Mouse (Mus musculus) neural tube, embryonic 13.5 days (tissue): ENCODE results near the gene Lhx8. TPM values are rescaled to one million over a fixed set of nuclear protein-coding genes. Genes with fewer than 3 reads are reported as not detected.

Experiments used
- ATAC-seq: fragments of 200-750 bp; cut with Nextera tagmentation; 2 replicates; pipeline ENCODE4 v1.8.0; 2017; ENCODE audit warnings: low read depth, mild to moderate bottlenecking, moderate TSS enrichment, moderate library complexity
- H3K27ac ChIP-seq: fragments of 300-500 bp; sonication (generic); replicated peaks from 2 replicates; pipeline ENCODE4 v1.5.1; 2015; ENCODE audit warnings: moderate library complexity, mild to moderate bottlenecking, inconsistent platforms
- H3K27me3 ChIP-seq: fragments of 300-500 bp; sonication (generic); 2 replicates; pipeline ENCODE4 v1.6.1; 2015; ENCODE audit warnings: mild to moderate bottlenecking, inconsistent platforms
- H3K36me3 ChIP-seq: fragments of 300-500 bp; sonication (generic); 2 replicates; pipeline ENCODE4 v1.6.1; 2015; ENCODE audit warnings: mild to moderate bottlenecking, inconsistent platforms
- H3K4me1 ChIP-seq: fragments of 300-500 bp; sonication (generic); replicated peaks from 2 replicates; pipeline ENCODE4 v1.6.1; 2015; ENCODE audit warnings: inconsistent platforms
- H3K4me2 ChIP-seq: fragments of 300-500 bp; sonication (generic); 2 replicates; pipeline ENCODE4 v1.6.1; 2015; ENCODE audit warnings: inconsistent platforms, mild to moderate bottlenecking, moderate library complexity
- H3K4me3 ChIP-seq: fragments of 300-500 bp; sonication (generic); 2 replicates; pipeline ENCODE4 v1.5.1; 2015; ENCODE audit warnings: mild to moderate bottlenecking, inconsistent platforms
- H3K9ac ChIP-seq: fragments of 300-500 bp; sonication (generic); 2 replicates; pipeline ENCODE4 v1.6.1; 2015; ENCODE audit warnings: moderate library complexity, mild to moderate bottlenecking, inconsistent platforms
- H3K9me3 ChIP-seq: fragments of 300-500 bp; sonication (generic); 2 replicates; pipeline ENCODE4 v1.6.1; 2016; ENCODE audit warnings: inconsistent platforms
- WGBS: fragments of 180-500 bp; shearing (Covaris S2); methylation state at CpG from one replicate; pipeline ENCODE4 v1.1.7; 2015; 5-methylcytosine and 5-hydroxymethylcytosine counted together
- polyA plus RNA-seq: library from polyadenylated mRNA; unstranded; fragments of >200 nt; fragmentation: Nextera tagmentation; extraction: Ambion mirVana; gene quantifications from 2 replicates; pipeline ENCODE4 v1.2.1, GENCODE M21; 2015

Lhx8 gene
- polyA plus RNA-seq, 1 experiment from 2014 or later: not detected

DNA sequence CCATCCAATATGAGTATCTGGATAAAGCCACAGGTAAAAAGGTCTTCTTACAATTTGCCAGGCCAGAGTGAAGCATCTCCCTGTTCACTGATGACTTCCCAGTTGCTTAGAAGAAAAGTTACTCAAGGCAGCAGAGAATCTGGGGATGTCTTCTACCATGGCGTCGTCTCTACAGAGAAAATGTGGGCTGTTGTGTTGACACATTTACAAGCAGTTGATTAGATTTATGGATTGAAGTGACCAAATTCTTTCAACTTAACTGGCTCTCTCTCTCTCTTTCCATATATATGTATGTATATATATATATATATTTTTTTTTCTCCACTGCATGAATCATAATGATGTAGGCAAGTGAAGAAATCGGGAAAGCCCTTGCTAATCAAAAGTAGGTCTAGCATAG is 55.8 kb downstream of the Lhx8 start:
- no peak overlapping the region for H3K27ac ChIP-seq
- H3K9ac ChIP-seq: no peak overlapping the region
- H3K4me2 ChIP-seq: no peak overlapping the region
- H3K36me3 ChIP-seq: no peaks in the 10 kb centered on the region
- no peaks in the 10 kb centered on the region for H3K27me3 ChIP-seq
- 74% methylated on average over 3 of the region's 3 CpGs for WGBS
- H3K4me1 ChIP-seq: no peaks in the 10 kb centered on the region; the same call in 1 of the 2 replicates
- no peak for ATAC-seq
- no peaks in the 10 kb centered on the region for H3K9me3 ChIP-seq
- no peak overlapping the region for H3K4me3 ChIP-seq

DNA sequence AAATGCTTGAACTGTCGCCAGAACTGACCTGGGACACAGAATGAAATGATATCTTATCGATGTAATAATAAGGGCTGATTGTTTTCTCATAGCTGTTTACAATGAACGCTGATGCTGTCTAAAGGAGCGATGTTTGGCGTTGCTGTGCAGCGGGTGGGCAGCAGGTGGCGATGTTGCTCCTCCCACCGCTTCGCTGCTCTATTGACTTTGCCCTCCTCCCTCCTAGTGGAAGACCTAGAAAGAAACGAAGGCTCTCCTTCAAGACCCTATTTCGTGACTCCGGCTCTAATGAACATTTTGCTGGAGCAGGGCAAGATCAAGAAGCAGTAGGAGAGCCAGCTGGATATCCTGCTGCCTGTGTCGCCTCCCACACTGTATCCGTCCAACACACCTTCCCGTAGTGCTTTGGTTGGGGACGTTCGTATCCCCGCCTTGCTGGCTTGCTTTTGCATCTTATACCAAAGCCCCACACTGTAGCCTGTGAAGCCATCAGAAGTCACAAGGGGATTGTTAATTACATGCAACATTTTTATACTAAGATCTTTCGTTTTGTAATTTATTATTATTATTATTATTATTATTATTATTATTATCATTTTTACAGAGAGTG is 60.6 kb downstream of the Lhx8 start:
- H3K27me3 ChIP-seq: no peaks in the 10 kb centered on the region
- WGBS: 7% methylated on average over 19 of the region's 19 CpGs
- peak overlapping the region; percentile 61 for H3K4me2 ChIP-seq
- ATAC-seq: peak; percentile 85
- no peaks in the 10 kb centered on the region; the same call in 1 of the 2 replicates for H3K4me1 ChIP-seq
- peak overlapping the region; percentile 65 for H3K9ac ChIP-seq
- H3K27ac ChIP-seq: no peak overlapping the region
- peak overlapping the region; percentile 32 for H3K4me3 ChIP-seq
- no peaks in the 10 kb centered on the region for H3K9me3 ChIP-seq
- H3K36me3 ChIP-seq: no peaks in the 10 kb centered on the region

DNA sequence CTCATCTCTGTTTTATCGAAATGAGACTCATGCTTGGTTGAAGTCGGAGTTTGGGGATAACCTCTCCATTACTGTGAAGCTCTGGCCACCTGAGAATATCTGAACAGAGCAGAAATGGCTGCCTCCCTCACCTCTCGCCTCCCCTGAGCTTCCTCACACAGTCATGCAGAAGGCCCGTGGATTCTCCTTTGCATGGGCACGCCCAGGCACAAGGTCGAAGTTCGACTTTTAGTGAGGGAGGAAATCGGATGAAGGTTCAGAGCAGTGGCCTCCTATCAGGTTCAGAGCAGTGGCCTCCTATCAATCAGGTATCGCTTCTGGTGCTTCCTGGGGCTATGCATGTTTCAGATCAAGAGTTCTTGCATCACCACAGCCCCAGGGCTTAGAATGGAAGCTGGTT is 62.1 kb downstream of the Lhx8 start:
- Histone ChIP-seq H3K4me1 (no peaks in the 10 kb centered on the region; the same call in 1 of the 2 replicates), H3K9me3 (no peaks in the 10 kb centered on the region), H3K27me3 (no peaks in the 10 kb centered on the region), H3K4me3 (no peak overlapping the region), H3K27ac (no peak overlapping the region), H3K9ac (no peak overlapping the region), H3K4me2 (no peak overlapping the region), H3K36me3 (no peaks in the 10 kb centered on the region)
- ATAC-seq: no peak
- 79% methylated on average over 9 of the region's 9 CpGs for WGBS

GRCm38 (mm10) chr3:154257312-154257711 is 73.1 kb downstream of the Lhx8 start:
- no peaks in the 10 kb centered on the region for H3K27me3 ChIP-seq
- H3K4me3 ChIP-seq: no peak overlapping the region
- H3K4me1 ChIP-seq: no peaks in the 10 kb centered on the region
- no peaks in the 10 kb centered on the region for H3K9me3 ChIP-seq
- H3K4me2 ChIP-seq: no peak overlapping the region
- H3K9ac ChIP-seq: no peak overlapping the region
- no peaks in the 10 kb centered on the region for H3K36me3 ChIP-seq
- H3K27ac ChIP-seq: no peak overlapping the region
- no peak for ATAC-seq
